12 mouse cellular contexts compared by ENCODE assay signal in genomic region chr19:47282050-47282454, GRCm38 (mm10).
A peak's percentile ranks its signal among the peaks of the same experiment; 100 is the strongest.
DNase-seq lines count a peak whose midpoint lies in the region; ATAC-seq and TF ChIP-seq lines count a peak whose summit lies in the region.
"Had no signal": no experiment of that assay in that cellular context is flagged by ENCODE, and none has a peak within 500 bp of the region (broad histone marks: within the 10 kb centered on the region; RNA-seq: fewer than 3 reads in every experiment).

No protein-coding gene starts in this region.

- no peak overlapping the region for H3K27ac ChIP-seq in kidney, adult 2 months (ENCODE audit: insufficient read depth, low read depth, low read length)
- peak overlapping the region; percentile 11; the same call in 1 of the 2 replicates for H3K27ac ChIP-seq in embryonic facial prominence, embryonic 10.5 days (replicated peaks)
- no peak overlapping the region for H3K27ac ChIP-seq in intestine, embryonic 15.5 days
- H3K27ac ChIP-seq: hindbrain, embryonic 15.5 days; liver, embryonic 13.5 days; neural tube, embryonic 12.5 days had no signal

- H3K4me2 ChIP-seq in intestine, embryonic 15.5 days (replicated peaks) = no peak overlapping the region
- H3K4me2 ChIP-seq: hindbrain, embryonic 15.5 days; liver, embryonic 13.5 days; neural tube, embryonic 12.5 days had no signal

- peaks cover 7% of the 10 kb centered on the region for H3K4me1 ChIP-seq in kidney, adult 2 months (ENCODE audit: control insufficient read depth, insufficient read depth, low read length)
- peaks cover 21% of the 10 kb centered on the region for H3K4me1 ChIP-seq in embryonic facial prominence, embryonic 10.5 days
- H3K4me1 ChIP-seq in intestine, embryonic 15.5 days (replicated peaks) = peaks cover 19% of the 10 kb centered on the region
- H3K4me1 ChIP-seq: neural tube, embryonic 12.5 days had no signal

- peak; percentile 34; the same call in 1 of the 2 replicates for ATAC-seq in intestine, embryonic 15.5 days
- ATAC-seq in megakaryocyte, adult 5-6 weeks (ENCODE audit: poor library complexity, severe bottlenecking) = no peak

- WGBS in kidney, adult 2 months = 77% methylated on average over 6 of the region's 6 CpGs
- WGBS in embryonic facial prominence, embryonic 10.5 days = 86% methylated on average over 6 of the region's 6 CpGs
- WGBS in intestine, embryonic 15.5 days = 66% methylated on average over 6 of the region's 6 CpGs

- H3K9ac ChIP-seq in intestine, embryonic 15.5 days = peak overlapping the region; percentile 17; the same call in 1 of the 2 replicates
- H3K9ac ChIP-seq: hindbrain, embryonic 15.5 days; liver, embryonic 13.5 days; neural tube, embryonic 12.5 days had no signal

- H3K9me3 ChIP-seq in embryonic facial prominence, embryonic 10.5 days = no peaks in the 10 kb centered on the region
- no peaks in the 10 kb centered on the region for H3K9me3 ChIP-seq in intestine, embryonic 15.5 days
- H3K9me3 ChIP-seq: G1E; hindbrain, embryonic 15.5 days; liver, embryonic 13.5 days; neural tube, embryonic 12.5 days had no signal

- no peaks in the 10 kb centered on the region for H3K36me3 ChIP-seq in kidney, adult 2 months (ENCODE audit: control insufficient read depth, insufficient read depth, low read length)
- H3K36me3 ChIP-seq in embryonic facial prominence, embryonic 10.5 days (replicated peaks) = peaks cover 99% of the 10 kb centered on the region
- H3K36me3 ChIP-seq in intestine, embryonic 15.5 days = peaks cover 26% of the 10 kb centered on the region
- H3K36me3 ChIP-seq: G1E; hindbrain, embryonic 15.5 days had no signal

- DNase-seq in kidney, adult 2 months = peak; percentile 47
- DNase-seq in kidney, adult 8-10 months = no peak
- DNase-seq in 3T3-L1 (ENCODE audit: low read depth, low spot score) = peak; percentile 94
- no peak for DNase-seq in embryonic facial prominence, embryonic 10.5 days (ENCODE audit: low spot score)
- no peak for DNase-seq in neural tube, embryonic 10.5 days (ENCODE audit: extremely low spot score, low spot score)
- no peak for DNase-seq in spleen, postnatal 10 days (ENCODE audit: low spot score in 2 of 2)
- DNase-seq: liver, embryonic 13.5 days had no signal

- TF ChIP-seq POLR2A in kidney, adult 2 months (IDR thresholded peaks at IDR 0.05; ENCODE audit: low read depth, low read length) = no peak

- no peak for TF ChIP-seq CTCF in kidney, adult 2 months (conservative IDR thresholded peaks at IDR 0.05; ENCODE audit: insufficient read depth, insufficient read length, low read depth, low read length)

- H3K27me3 ChIP-seq in kidney, adult 2 months (replicated peaks; ENCODE audit: control insufficient read depth, insufficient read depth, low read length) = no peaks in the 10 kb centered on the region
- no peaks in the 10 kb centered on the region for H3K27me3 ChIP-seq in embryonic facial prominence, embryonic 10.5 days (replicated peaks; ENCODE audit: low read depth, poor library complexity, severe bottlenecking)
- H3K27me3 ChIP-seq in intestine, embryonic 15.5 days (replicated peaks) = no peaks in the 10 kb centered on the region
- H3K27me3 ChIP-seq: hindbrain, embryonic 15.5 days; liver, embryonic 13.5 days; neural tube, embryonic 12.5 days had no signal

- no peak overlapping the region for H3K4me3 ChIP-seq in kidney, adult 2 months (ENCODE audit: insufficient read depth, low read depth, low read length)
- no peak overlapping the region for H3K4me3 ChIP-seq in embryonic facial prominence, embryonic 10.5 days
- no peak overlapping the region for H3K4me3 ChIP-seq in intestine, embryonic 15.5 days (replicated peaks)
- H3K4me3 ChIP-seq: hindbrain, embryonic 15.5 days; liver, embryonic 13.5 days; neural tube, embryonic 12.5 days had no signal

Comparison
In these comparisons a context has a peak if more than half of its experiments do, and no peak if none do; other contexts are left out.
1. DNase-seq: peak in kidney, adult 2 months (single experiment) and 3T3-L1 (single experiment); none in kidney, adult 8-10 months (0 of 2), embryonic facial prominence, embryonic 10.5 days (single experiment), neural tube, embryonic 10.5 days (single experiment) and spleen, postnatal 10 days (0 of 2).